Comparison of ENCODE assay signal across 15 mouse cellular contexts in genomic region chr8:10474446-10474845, GRCm38 (mm10).
DNase-seq lines count a peak whose midpoint lies in the region; ATAC-seq and TF ChIP-seq lines count a peak whose summit lies in the region.
"Had no signal": no experiment of that assay in that cellular context is flagged by ENCODE, and none has a peak within 500 bp of the region (broad histone marks: within the 10 kb centered on the region; RNA-seq: fewer than 3 reads in every experiment).

No protein-coding gene starts in this region.

- H3K9ac ChIP-seq in forebrain, embryonic 14.5 days (ENCODE audit: low read length) = no peak overlapping the region
- no peak overlapping the region for H3K9ac ChIP-seq in lung, postnatal 0 days (replicated peaks; ENCODE audit: low read depth)
- H3K9ac ChIP-seq in midbrain, embryonic 16.5 days (ENCODE audit: low read depth, low read length) = no peak overlapping the region
- H3K9ac ChIP-seq: embryonic facial prominence, embryonic 12.5 days; limb, embryonic 13.5 days had no signal

- no peak for TF ChIP-seq EP300 in lung, postnatal 0 days (IDR thresholded peaks at IDR 0.05)

- no peaks in the 10 kb centered on the region for H3K9me3 ChIP-seq in forebrain, embryonic 14.5 days (replicated peaks; ENCODE audit: control insufficient read depth, low read length)
- no peaks in the 10 kb centered on the region for H3K9me3 ChIP-seq in forebrain, embryonic 10.5 days
- no peaks in the 10 kb centered on the region for H3K9me3 ChIP-seq in lung, postnatal 0 days (ENCODE audit: low read length)
- no peaks in the 10 kb centered on the region for H3K9me3 ChIP-seq in midbrain, embryonic 16.5 days (replicated peaks; ENCODE audit: control insufficient read depth, low read length, poor library complexity, severe bottlenecking)
- H3K9me3 ChIP-seq: embryonic facial prominence, embryonic 12.5 days; limb, embryonic 13.5 days had no signal

- TF ChIP-seq CTCF in lung, postnatal 0 days (IDR thresholded peaks at IDR 0.05) = no peak

- no peak overlapping the region for H3K4me2 ChIP-seq in forebrain, embryonic 14.5 days (ENCODE audit: low read length)
- no peak overlapping the region for H3K4me2 ChIP-seq in lung, postnatal 0 days (replicated peaks; ENCODE audit: low read depth, low read length)
- H3K4me2 ChIP-seq in midbrain, embryonic 16.5 days (ENCODE audit: low read length) = no peak overlapping the region
- H3K4me2 ChIP-seq: embryonic facial prominence, embryonic 12.5 days; limb, embryonic 13.5 days had no signal

- DNase-seq in forebrain, embryonic 14.5 days (ENCODE audit: low spot score) = peak; percentile 53
- no peak for DNase-seq in forebrain, embryonic 10.5 days (ENCODE audit: extremely low spot score, low spot score)
- DNase-seq in lung, postnatal 0 days (ENCODE audit: low spot score) = peak; percentile 8
- DNase-seq in lung, postnatal 36 days = no peak
- DNase-seq in layer of hippocampus, adult 9-10 months (ENCODE audit: low spot score) = peak; percentile 43
- no peak for DNase-seq in c-Kit-positive CD71-positive TER-119-positive erythroid progenitor cells, embryonic 14.5 days (ENCODE audit: low spot score)
- DNase-seq: adrenal gland, adult 2 months; cerebellum, postnatal 25 days; kidney, postnatal 14 days had no signal

- 0 out of 2 replicates have a peak, but pooled peaks cover 2% of the 10 kb centered on the region for H3K4me1 ChIP-seq in forebrain, embryonic 14.5 days (ENCODE audit: control insufficient read depth, insufficient read depth, low read length)
- 0 out of 2 replicates have a peak, but pooled peaks cover 2% of the 10 kb centered on the region for H3K4me1 ChIP-seq in forebrain, embryonic 10.5 days
- H3K4me1 ChIP-seq in lung, postnatal 0 days (ENCODE audit: insufficient read depth, low read depth, low read length) = no peaks in the 10 kb centered on the region
- H3K4me1 ChIP-seq in midbrain, embryonic 16.5 days (ENCODE audit: control insufficient read depth, insufficient read depth, low read length) = peaks cover 7% of the 10 kb centered on the region; the same call in 1 of the 2 replicates

- no peaks in the 10 kb centered on the region for H3K36me3 ChIP-seq in forebrain, embryonic 14.5 days (ENCODE audit: control insufficient read depth, insufficient read depth, low read length)
- H3K36me3 ChIP-seq in forebrain, embryonic 10.5 days (replicated peaks) = no peaks in the 10 kb centered on the region
- no peaks in the 10 kb centered on the region for H3K36me3 ChIP-seq in lung, postnatal 0 days (ENCODE audit: insufficient read depth, low read length)
- no peaks in the 10 kb centered on the region for H3K36me3 ChIP-seq in midbrain, embryonic 16.5 days (ENCODE audit: control insufficient read depth, insufficient read depth, low read length)
- H3K36me3 ChIP-seq: embryonic facial prominence, embryonic 12.5 days; limb, embryonic 13.5 days had no signal

- H3K27ac ChIP-seq in forebrain, embryonic 14.5 days (ENCODE audit: low read depth, low read length) = no peak overlapping the region
- no peak overlapping the region for H3K27ac ChIP-seq in forebrain, embryonic 10.5 days
- no peak overlapping the region for H3K27ac ChIP-seq in lung, postnatal 0 days (ENCODE audit: low read length)
- H3K27ac ChIP-seq in midbrain, embryonic 16.5 days (ENCODE audit: low read length) = no peak overlapping the region
- H3K27ac ChIP-seq: embryonic facial prominence, embryonic 12.5 days; limb, embryonic 13.5 days had no signal

- WGBS in forebrain, embryonic 14.5 days = 69% methylated on average over 3 of the region's 3 CpGs
- WGBS in forebrain, embryonic 10.5 days = 89% methylated on average over 3 of the region's 3 CpGs
- WGBS in lung, postnatal 0 days = 51% methylated on average over 3 of the region's 3 CpGs
- 68% methylated on average over 3 of the region's 3 CpGs for WGBS in midbrain, embryonic 16.5 days

- no peaks in the 10 kb centered on the region for H3K27me3 ChIP-seq in forebrain, embryonic 14.5 days (replicated peaks; ENCODE audit: control insufficient read depth, insufficient read depth, low read length)
- H3K27me3 ChIP-seq in forebrain, embryonic 10.5 days (ENCODE audit: poor library complexity, severe bottlenecking) = no peaks in the 10 kb centered on the region
- H3K27me3 ChIP-seq in lung, postnatal 0 days (replicated peaks; ENCODE audit: insufficient read depth, low read length) = no peaks in the 10 kb centered on the region
- no peaks in the 10 kb centered on the region for H3K27me3 ChIP-seq in midbrain, embryonic 16.5 days (ENCODE audit: control insufficient read depth, insufficient read depth, low read depth, low read length)
- H3K27me3 ChIP-seq: embryonic facial prominence, embryonic 12.5 days; limb, embryonic 13.5 days had no signal

- no peak overlapping the region for H3K4me3 ChIP-seq in forebrain, embryonic 14.5 days (ENCODE audit: low read depth, low read length)
- no peak overlapping the region for H3K4me3 ChIP-seq in forebrain, embryonic 10.5 days
- no peak overlapping the region for H3K4me3 ChIP-seq in lung, postnatal 0 days (ENCODE audit: low read depth, low read length)
- no peak overlapping the region for H3K4me3 ChIP-seq in midbrain, embryonic 16.5 days (ENCODE audit: low read depth, low read length)
- H3K4me3 ChIP-seq: embryonic facial prominence, embryonic 12.5 days; limb, embryonic 13.5 days had no signal

- ATAC-seq in forebrain, embryonic 14.5 days = no peak
- ATAC-seq in lung, postnatal 0 days = no peak
- peak; percentile 73; the same call in 1 of the 2 replicates for ATAC-seq in midbrain, embryonic 16.5 days
- ATAC-seq in inflammation-experienced regulatory T-cells, adult 6 months = no peak
- ATAC-seq: intestine, postnatal 0 days; Patski had no signal

Comparison
In these comparisons a context has a peak if more than half of its experiments do, and no peak if none do; other contexts are left out.
1. DNase-seq: peak in forebrain, embryonic 14.5 days (single experiment), lung, postnatal 0 days (single experiment) and layer of hippocampus, adult 9-10 months (single experiment); none in forebrain, embryonic 10.5 days (single experiment), lung, postnatal 36 days (single experiment) and c-Kit-positive CD71-positive TER-119-positive erythroid progenitor cells, embryonic 14.5 days (single experiment).